Mouse (Mus musculus) lung, adult 2 months (tissue): ENCODE data around the gene Myo1b.

ENCODE experiments used
- CTCF ChIP-seq: fragments of 200-500 bp; IDR thresholded peaks from 2 replicates; pipeline ENCODE4 v1.5.1; 2011; ENCODE audit warnings: mild to moderate bottlenecking, low read length, control low read depth; ENCODE audit not compliant: insufficient read depth
- POLR2A ChIP-seq: fragments of 200-500 bp; IDR thresholded peaks from 2 replicates; pipeline ENCODE4 v1.6.1; 2011; ENCODE audit warnings: low read depth, mild to moderate bottlenecking, control low read depth, low read length, borderline replicate concordance; ENCODE audit errors: extremely low read depth

GRCm38 (mm10) chr1:51710831-51711230 is 205.0 kb downstream of the Myo1b start:
- TF ChIP-seq CTCF (no peak), POLR2A (no peak)
